8 mouse cellular contexts compared by ENCODE assay signal in genomic region chr2:137115241-137116024, GRCm38 (mm10). TPM values are rescaled to one million over a fixed set of nuclear protein-coding genes. Genes with fewer than 3 reads are reported as not detected.
A peak's percentile ranks its signal among the peaks of the same experiment; 100 is the strongest.
DNase-seq lines count a peak whose midpoint lies in the region; ATAC-seq and TF ChIP-seq lines count a peak whose summit lies in the region.

No protein-coding gene starts in this region.

- H3K79me2 ChIP-seq in liver, adult 2 months (ENCODE audit: control insufficient read depth, insufficient read depth, low read length), result no peaks in the 10 kb centered on the region; the same call in 1 of the 2 replicates

- H3K4me1 ChIP-seq in liver, adult 2 months (ENCODE audit: control insufficient read depth, insufficient read depth, low read length), result peaks cover 4% of the 10 kb centered on the region
- peaks cover 8% of the 10 kb centered on the region; the same call in 1 of the 2 replicates for H3K4me1 ChIP-seq in intestine, postnatal 0 days (replicated peaks; ENCODE audit: control insufficient read depth, insufficient read depth, low read length)
- H3K4me1 ChIP-seq in stomach, embryonic 15.5 days, result peaks cover 27% of the 10 kb centered on the region; the same call in 1 of the 2 replicates

- TF ChIP-seq CTCF in liver, adult 2 months (IDR thresholded peaks at IDR 0.05; ENCODE audit: low read depth, low read length), result no peak
- no peak for TF ChIP-seq CTCF in intestine, postnatal 0 days (IDR thresholded peaks at IDR 0.05; ENCODE audit: low read depth)

- TF ChIP-seq POLR2A in liver, adult 2 months (IDR thresholded peaks at IDR 0.05; ENCODE audit: extremely low read depth, insufficient read depth, low read length), result no peak

- H3K9ac ChIP-seq in liver, adult 2 months (ENCODE audit: low read depth, low read length), result peak overlapping the region; percentile 68
- peak overlapping the region; percentile 86 for H3K9ac ChIP-seq in intestine, postnatal 0 days (ENCODE audit: low read depth, low read length)
- H3K9ac ChIP-seq in stomach, embryonic 15.5 days, result peak overlapping the region; percentile 64

- no peaks in the 10 kb centered on the region for H3K27me3 ChIP-seq in liver, adult 2 months (ENCODE audit: control insufficient read depth, insufficient read depth, low read length)
- no peaks in the 10 kb centered on the region for H3K27me3 ChIP-seq in intestine, postnatal 0 days (replicated peaks; ENCODE audit: control insufficient read depth, insufficient read depth, low read length)
- no peaks in the 10 kb centered on the region for H3K27me3 ChIP-seq in stomach, embryonic 15.5 days (replicated peaks)

- H3K4me3 ChIP-seq in liver, adult 2 months (ENCODE audit: insufficient read depth, low read depth, low read length), result peak overlapping the region; percentile 81
- H3K4me3 ChIP-seq in intestine, postnatal 0 days (ENCODE audit: low read depth, low read length), result peak overlapping the region; percentile 79
- H3K4me3 ChIP-seq in stomach, embryonic 15.5 days (replicated peaks), result peak overlapping the region; percentile 68

- H3K27ac ChIP-seq in liver, adult 2 months (replicated peaks; ENCODE audit: insufficient read depth, low read depth, low read length), result peak overlapping the region; percentile 9
- peak overlapping the region; percentile 99 for H3K27ac ChIP-seq in intestine, postnatal 0 days (ENCODE audit: low read depth, low read length)
- peak overlapping the region; percentile 100 for H3K27ac ChIP-seq in stomach, embryonic 15.5 days

- H3K4me2 ChIP-seq in intestine, postnatal 0 days (replicated peaks; ENCODE audit: low read depth), result peak overlapping the region; percentile 96
- H3K4me2 ChIP-seq in stomach, embryonic 15.5 days, result peak overlapping the region; percentile 94

- peak; percentile 7 for ATAC-seq in granulocyte monocyte progenitor cell, adult 5-6 weeks (replicated peaks; ENCODE audit: poor library complexity, severe bottlenecking)
- no peak for ATAC-seq in intestine, postnatal 0 days
- ATAC-seq in stomach, embryonic 15.5 days (ENCODE audit: insufficient read depth, low FRiP score, low read depth), result no peak

- DNase-seq in liver, adult 2 months (ENCODE audit: extremely low read depth, low read depth, low spot score), result peak; percentile 50
- DNase-seq in liver, result no peak
- peak; percentile 25 to 45 for DNase-seq in adrenal gland, postnatal 36 days
- DNase-seq in lung, postnatal 10 days, result peak; percentile 38
- no peak for DNase-seq in urinary bladder, adult 2 months (ENCODE audit: low spot score)

- H3K9me3 ChIP-seq in intestine, postnatal 0 days (ENCODE audit: control insufficient read depth), result no peaks in the 10 kb centered on the region
- H3K9me3 ChIP-seq in stomach, embryonic 15.5 days, result no peaks in the 10 kb centered on the region

- H3K36me3 ChIP-seq in liver, adult 2 months (ENCODE audit: control insufficient read depth, insufficient read depth, low read length), result no peaks in the 10 kb centered on the region
- no peaks in the 10 kb centered on the region for H3K36me3 ChIP-seq in intestine, postnatal 0 days (ENCODE audit: control insufficient read depth, insufficient read depth)
- H3K36me3 ChIP-seq in stomach, embryonic 15.5 days, result no peaks in the 10 kb centered on the region

- WGBS in liver, adult 2 months, result under 1% methylated on average over 40 of the region's 40 CpGs
- WGBS in intestine, postnatal 0 days, result under 1% methylated on average over 40 of the region's 40 CpGs
- WGBS in stomach, embryonic 15.5 days, result under 1% methylated on average over 40 of the region's 40 CpGs

RNA-seq across cellular contexts. Expression of gene Jag1, which starts 1.0 kb away (rescaled TPM):
- 2.2 and 3.2 TPM in 2 replicates for total RNA-seq in liver, adult 2 months (2014; rRNA removed)
- 0.58 and 0.84 TPM in 2 replicates for polyA plus RNA-seq in liver, adult 2 months (2012; rRNA removed)
- 10 to 100 TPM; 13.5 to 13.6 TPM for total RNA-seq in adrenal gland, postnatal 36 days (2021)
- total RNA-seq in granulocyte monocyte progenitor cell, adult 5-6 weeks (2014; fragmentation: Nextera tagmentation), result 0.13 TPM in 1 of 2 replicates, not detected in the other
- total RNA-seq in granulocyte monocyte progenitor cell, adult 5-6 weeks (2017), result 0.26 and 0.41 TPM in 2 replicates
- polyA plus RNA-seq in intestine, postnatal 0 days (2015; fragmentation: Nextera tagmentation; extraction: Ambion mirVana), result 6.0 and 6.9 TPM in 2 replicates
- 18.3 and 20.3 TPM in 2 replicates for polyA plus RNA-seq in stomach, embryonic 15.5 days (2015; fragmentation: Nextera tagmentation; extraction: Ambion mirVana)
- 8.1 and 20.0 TPM in 2 replicates for polyA plus RNA-seq in urinary bladder, adult 2 months (2012; rRNA removed)

Comparison
In these comparisons a context has a peak if more than half of its experiments do, and no peak if none do; other contexts are left out.
1. DNase-seq: peak in liver, adult 2 months (single experiment), adrenal gland, postnatal 36 days (2 of 2) and lung, postnatal 10 days (single experiment); none in liver (single experiment) and urinary bladder, adult 2 months (single experiment).
2. H3K27ac ChIP-seq: peak in every context shown above with its lines; median percentile 100 in stomach, embryonic 15.5 days; 99 in intestine, postnatal 0 days; 9 in liver, adult 2 months.
3. Peak in every context shown above with its lines, with median percentiles within 50 percentile points of each other: H3K4me3 ChIP-seq and H3K9ac ChIP-seq.